Mouse (Mus musculus): ENCODE data around the gene Mical1.

Mical1 gene

DNA sequence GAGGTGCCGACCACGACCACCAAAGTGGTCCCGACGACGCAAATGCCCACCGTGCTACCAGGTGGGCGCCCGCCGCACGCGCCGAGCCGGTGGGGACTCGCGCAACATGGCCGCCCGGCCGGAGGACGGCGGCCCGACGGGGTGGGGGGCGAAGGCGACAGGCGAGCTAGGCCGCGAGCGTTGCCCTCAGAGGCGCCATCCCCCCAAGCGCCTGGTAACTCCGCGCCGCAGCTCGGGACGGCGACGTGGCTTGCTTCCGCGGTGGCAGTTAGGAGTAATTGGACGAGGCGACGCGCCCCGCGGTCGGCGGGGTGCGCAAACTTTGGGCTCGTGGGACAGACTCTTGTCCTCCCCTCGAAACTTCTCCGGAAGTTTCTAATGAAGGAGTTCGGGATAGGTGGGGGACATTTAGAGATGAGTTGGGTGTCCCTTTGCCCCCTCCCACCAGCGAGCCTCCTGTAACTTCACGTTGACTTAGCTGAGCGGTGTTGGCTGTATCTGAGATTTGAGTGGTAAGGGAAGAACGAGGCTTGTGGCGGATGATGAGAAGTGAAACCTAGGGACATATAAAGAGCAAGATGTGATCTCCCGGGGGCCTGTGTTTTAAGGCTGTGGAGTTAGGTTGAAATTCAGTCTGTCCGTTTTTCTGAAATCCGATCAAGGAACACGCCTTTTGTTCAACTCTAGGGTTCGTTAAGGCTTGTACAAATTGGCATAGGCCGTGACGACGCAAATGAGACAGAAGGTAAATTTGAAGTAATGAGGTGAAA, 43.7 kb downstream of the Mical1 start:
- DNase-seq (ENCODE audit: low read depth, low spot score) = peak; percentile 50

DNA sequence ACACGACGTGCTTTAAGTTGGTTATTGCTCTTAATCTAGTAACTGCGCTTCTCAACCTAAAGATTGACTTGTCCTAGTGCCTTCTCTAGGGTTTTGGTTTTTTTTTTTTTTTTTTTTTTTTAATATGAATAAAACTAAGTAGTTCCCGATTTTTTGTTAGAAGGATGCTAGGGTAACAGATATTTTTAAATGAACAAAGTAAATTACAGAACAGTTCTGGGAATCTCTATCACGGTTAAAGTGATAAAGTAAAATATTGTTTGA, 44.2 kb downstream of the Mical1 start:
- no peak for DNase-seq (ENCODE audit: low read depth, low spot score)

DNA sequence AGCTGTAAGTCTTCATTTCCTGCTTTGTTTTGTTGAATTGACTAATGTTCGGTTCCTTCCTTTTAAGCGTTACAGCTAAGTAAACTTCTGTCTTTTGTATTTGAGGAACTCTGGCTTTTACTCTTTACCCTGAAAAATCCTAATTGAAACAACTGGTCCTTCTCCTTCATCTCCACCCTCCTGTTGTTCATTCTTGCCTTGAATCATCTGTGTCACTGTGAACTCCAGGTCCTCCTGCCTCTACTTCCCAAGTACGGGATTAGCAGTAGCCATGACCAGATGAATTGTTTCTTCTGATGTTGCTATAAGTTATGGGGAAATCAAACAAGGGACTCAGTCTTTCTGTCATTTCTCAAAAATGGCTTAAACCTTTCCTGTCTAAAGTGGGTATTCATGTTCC, 47.3 kb downstream of the Mical1 start:
- no peak for DNase-seq (ENCODE audit: low read depth, low spot score)

DNA sequence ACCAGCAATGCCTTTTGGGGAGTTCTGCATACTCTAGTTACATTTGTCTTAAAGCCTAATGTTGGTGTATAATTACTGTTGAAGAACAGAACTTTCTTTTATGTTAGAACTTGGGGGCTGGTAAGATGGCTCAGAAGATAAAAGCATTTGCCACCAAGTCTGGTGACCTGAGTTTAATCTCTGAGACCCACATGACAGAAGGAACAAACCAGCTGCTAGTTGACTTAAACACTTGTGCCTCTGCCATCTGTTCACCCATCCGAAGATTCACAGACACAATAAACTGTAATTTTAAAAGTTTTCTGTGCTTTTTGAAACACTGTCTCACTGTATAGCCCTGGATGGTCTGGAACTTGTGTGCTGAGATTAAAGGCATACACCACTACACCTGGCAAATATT, 49.6 kb downstream of the Mical1 start:
- DNase-seq (ENCODE audit: low read depth, low spot score) = no peak

DNA sequence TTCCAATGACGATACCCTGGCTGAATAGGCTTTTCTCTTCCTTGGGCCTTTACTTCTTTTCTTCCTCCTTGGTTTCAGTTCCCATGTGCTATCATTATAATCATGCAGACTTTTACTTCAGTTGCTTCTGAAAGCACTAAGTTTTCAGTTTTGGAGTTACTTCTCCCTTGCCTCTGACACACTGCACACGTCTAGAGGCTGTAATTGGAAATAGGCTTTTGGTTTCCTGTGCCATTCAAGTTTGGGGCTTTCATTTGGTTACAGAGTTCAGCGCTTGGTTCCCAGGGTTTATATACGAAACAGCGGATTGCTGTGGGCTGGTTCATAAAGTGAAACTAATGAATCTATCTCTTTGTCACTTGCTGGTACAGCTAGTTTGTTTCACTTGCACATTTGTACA, 53.9 kb downstream of the Mical1 start:
- no peak for DNase-seq (ENCODE audit: low read depth, low spot score)

DNA sequence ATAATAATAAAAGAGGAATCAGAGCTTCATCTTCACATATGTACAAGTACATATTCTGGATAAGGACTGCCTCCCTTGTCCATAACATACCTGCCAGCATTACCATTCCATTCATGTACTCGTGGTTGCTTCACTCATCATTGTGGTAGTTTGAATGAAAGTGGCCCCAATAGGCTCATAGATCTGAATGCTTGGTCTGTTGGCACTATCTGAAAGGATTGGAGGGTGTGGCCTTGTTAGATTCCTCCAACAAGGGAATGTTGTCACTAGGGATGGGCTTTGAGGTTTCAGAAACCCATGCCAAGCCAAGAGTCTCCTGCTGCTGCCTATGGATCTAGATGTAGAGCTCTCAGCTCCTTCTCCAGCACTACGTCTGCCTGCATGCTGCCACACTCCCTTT, 59.9 kb downstream of the Mical1 start:
- no peak for DNase-seq (ENCODE audit: low read depth, low spot score)

All from c-Kit-negative CD71-positive TER-119-positive erythroid progenitor cells, embryonic 14.5 days (primary cell).